Mouse (Mus musculus) CD4-positive, CD25-positive, alpha-beta regulatory T cell, adult 4 months (primary cell): Measurements from ENCODE around the gene Znrf1. TPM values are rescaled to one million over a fixed set of nuclear protein-coding genes. Genes with fewer than 3 reads are reported as not detected.
A peak's percentile ranks its signal among the peaks of the same experiment; 100 is the strongest.

Experiments used
- ATAC-seq: one replicate; pipeline ENCODE4 v1.8.0; 2017
- polyA plus RNA-seq, 2 experiments: library from polyadenylated mRNA; unstranded; fragments of 100-300 nt; shearing (Covaris generic); gene quantifications; one replicate each; pipeline ENCODE4 v1.2.1; 2017

Znrf1 gene
- polyA plus RNA-seq, 2 experiments from 2014 or later = 27.5 to 43.5 TPM

DNA sequence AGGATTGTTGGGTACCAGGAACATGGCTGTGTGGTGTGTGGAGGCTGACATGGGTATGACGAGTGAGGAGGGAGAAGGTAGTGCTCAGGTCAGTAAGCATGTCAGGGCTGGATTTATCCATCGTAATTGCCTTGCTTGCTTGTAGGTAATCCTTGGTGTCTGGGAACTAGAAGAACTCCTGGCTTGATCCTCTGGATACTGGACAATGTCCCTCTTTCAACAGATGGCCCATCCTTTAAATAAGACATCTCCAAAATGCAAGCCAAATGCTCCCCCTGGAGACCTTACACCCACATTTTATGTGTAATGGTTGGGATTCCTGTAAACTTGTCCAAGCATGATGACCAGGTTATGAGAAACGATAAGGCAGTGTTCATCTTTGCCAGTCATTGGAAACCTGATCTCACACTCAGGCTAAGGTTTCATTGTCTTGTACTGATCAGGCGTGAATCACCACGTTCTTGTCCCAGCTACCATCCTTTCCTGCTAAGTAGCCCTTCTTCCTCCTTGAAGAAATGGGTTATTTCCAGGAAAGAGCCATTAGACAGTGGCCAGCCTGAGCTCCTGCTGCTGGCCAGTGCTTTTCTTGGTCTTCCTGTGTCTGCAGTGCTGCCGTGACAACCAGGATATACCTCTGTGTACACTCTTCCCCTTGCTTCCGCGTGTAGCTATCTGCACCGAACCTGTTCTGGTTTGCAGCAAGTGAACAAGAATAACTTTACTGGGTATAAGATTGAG lies 64.0 kb downstream of the Znrf1 start:
- ATAC-seq = no peak

DNA sequence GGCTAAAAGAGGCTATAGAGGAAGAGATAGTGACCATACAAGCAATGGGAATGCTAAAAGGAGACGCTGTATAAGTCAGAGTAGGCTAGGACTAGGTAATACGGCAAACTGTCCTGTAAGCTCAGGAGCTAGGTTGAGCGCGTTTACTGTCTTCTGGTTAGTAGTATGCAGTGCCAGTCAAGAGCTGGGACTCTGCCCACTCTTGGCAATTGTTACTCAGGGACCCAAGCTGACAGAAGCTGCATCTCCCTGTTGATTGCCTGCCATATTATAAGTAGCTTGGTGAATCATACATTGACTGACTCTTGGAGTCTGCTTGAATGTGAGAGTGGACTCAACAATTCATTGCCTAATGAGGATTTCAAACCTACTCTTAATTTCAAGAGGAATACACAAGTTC lies 66.2 kb downstream of the Znrf1 start:
- ATAC-seq = no peak

DNA sequence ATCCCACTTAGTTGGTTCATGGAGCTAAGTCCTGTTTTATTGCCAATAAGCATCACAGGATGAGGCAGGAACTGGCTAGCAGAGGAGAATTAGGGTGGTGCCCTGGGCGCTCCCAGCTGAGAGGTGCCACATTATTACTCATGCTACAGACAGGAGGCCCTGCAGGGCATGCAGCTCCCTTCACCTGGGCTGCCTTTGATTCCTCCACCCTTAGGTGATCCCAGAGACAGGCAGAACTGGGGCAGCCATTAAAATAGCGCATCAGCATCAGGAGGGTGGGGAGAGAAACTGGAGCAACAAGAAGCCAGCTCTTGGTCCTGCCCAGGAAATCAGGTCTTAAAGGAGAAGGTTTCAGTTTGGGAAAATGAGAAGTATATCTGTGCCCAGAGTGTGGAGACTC lies 69.1 kb downstream of the Znrf1 start:
- ATAC-seq = no peak

DNA sequence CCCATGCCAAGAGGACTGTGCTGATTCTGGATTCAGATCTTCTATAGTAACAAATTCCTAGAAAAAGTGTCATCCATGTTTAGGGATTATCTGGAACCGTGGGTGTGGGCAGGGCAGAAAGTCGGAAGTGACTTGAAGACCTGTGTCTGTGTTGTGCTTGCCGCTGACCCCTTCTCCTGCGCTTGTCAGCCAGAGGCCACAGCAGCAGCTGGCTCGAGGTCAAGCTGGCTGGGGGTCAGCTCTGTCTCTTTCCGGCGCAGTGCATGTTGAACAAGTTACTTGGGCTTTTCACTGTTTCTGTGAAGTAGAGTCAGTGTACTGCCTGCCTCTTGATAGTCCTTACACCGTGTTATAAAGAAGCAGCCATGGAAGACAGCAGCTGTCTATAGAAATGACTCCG lies 71.1 kb downstream of the Znrf1 start:
- no peak for ATAC-seq

DNA sequence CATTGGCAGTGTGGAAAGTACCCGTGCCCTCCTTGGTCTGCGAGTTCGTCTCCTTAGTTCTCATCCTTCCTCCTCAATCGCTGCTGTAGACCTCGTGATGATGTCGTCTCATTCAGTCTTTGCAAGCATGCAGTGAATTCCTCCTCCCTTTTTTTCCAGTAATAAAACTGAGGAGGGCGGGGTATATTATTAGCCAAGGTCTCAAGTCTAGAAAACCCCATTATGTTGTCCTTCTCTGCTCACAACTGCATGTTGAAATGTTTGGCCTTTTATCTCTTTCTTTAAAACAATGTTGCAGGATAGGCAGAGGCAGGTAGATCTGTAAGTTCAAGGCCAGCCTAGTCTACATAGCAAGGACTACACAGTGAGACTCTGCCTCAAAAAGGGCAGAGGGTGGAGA lies 71.5 kb downstream of the Znrf1 start:
- no peak for ATAC-seq

DNA sequence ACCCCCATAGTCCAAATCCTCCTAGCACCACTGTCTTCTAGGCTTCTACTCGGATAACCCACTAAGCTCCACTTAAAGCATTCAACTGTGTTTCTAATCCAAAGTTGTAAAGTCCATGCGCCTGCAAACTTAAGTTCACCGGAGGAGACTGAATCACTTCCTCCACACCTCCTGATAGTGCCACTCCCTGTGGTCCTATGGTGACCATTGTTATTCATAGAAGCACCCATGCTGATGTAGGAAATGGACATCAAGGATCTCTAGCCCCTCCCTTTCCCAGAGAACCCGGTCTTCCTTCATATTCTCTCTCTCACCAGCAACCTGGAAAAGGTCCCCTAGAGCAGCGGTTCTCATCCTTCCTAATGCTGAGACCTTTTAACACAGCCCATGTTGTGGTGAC lies 77.3 kb downstream of the Znrf1 start:
- ATAC-seq = no peak

DNA sequence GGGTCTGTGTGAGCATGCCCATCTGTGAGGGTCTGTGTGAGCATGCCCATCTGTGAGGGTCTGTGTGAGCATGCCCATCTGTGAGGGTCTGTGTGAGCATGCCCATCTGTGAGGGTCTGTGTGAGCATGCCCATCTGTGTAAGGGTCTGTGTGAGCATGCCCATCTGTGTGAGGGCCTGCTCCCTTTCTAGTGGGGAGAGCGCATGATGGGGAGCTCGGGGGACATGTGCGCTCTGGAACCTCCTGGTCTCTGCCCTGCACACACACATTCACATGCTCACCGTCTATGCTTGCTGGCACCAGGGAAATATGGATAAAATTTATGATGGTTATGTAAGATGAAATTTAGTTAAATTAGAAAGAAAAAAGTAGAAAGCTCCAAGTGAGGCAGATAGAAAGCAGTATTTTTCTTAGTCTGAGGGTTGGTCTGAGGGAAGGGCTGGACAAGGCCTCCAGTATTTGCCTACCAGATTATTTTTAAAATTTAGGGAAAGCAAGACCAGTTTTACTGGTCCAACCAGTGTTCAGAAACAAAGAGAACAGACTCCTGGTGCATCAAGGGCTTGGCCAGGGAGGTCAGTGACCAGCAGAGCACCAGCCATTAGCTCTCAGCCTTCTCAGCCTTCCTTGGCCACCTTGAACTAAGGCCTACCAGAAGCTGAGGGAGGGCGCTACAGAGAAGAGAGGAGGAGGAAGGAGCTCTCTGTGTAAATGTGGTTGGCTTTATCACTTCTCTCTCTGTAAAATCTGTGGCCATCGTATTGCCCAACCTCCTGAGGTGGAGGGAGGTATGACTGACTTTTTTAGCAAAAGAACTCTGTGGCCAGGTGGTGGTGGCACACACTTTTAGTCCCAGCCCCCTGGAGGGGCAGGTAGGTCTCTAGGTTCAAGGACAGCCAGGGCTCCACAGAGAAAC lies 79.1 kb downstream of the Znrf1 start:
- no peak for ATAC-seq

DNA sequence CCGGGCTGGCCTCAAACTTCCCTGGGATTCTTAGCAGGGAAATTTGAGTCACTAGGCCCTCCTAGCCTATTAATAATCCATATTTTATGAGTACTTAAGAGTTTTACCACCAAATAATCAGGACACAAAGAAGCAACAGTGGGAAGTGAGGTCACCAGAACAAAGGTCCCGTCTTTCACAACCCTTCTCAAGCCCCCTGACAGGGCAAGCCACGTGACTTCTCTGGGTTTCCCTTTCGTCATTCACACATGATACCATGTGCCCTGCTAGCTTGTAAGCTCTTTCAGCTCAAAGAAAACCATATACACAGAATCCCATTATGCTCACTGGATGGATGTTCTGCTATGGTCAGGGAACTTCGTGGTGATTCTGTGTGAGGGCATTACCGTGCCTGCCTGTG lies 81.9 kb downstream of the Znrf1 start:
- no peak for ATAC-seq

DNA sequence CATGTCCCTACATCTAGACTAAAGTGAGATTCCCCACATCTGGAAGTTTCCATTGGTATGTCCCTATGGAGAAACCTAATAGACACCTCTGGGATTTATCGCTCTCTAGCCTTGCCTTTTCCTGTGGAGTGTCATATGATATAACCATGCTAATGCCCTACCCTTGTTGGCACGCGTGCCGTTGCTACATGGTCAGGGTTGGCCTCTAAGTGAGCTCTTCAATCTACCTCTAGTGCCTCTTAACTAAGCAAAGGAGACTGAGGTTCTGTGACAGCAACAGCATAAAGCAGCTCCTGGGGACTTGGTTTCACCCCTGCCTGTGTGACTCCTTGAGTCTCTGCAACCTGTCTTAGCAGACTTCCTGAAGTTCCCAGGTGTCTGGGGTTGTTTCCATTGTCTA lies 82.4 kb downstream of the Znrf1 start:
- ATAC-seq = no peak

DNA sequence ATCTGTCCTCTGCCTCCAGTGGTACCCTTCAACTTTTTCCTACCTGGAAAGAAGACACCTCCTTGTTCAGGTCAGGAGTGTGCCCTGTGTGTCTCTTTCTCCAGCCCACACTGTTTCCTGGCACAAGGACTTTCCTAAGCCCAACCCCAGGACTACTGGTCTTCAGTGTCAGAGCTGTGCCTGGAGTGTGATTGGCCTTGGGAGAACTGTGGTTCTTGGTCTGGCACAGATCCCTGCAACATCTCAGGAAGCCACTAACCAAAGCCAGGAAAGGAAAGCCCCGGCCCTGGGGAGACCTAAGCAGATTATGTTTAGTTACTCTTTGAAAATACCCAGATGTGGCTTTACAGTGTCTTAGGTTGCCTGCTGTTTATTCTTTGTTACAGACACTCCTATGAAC lies 84.0 kb downstream of the Znrf1 start:
- ATAC-seq = no peak

DNA sequence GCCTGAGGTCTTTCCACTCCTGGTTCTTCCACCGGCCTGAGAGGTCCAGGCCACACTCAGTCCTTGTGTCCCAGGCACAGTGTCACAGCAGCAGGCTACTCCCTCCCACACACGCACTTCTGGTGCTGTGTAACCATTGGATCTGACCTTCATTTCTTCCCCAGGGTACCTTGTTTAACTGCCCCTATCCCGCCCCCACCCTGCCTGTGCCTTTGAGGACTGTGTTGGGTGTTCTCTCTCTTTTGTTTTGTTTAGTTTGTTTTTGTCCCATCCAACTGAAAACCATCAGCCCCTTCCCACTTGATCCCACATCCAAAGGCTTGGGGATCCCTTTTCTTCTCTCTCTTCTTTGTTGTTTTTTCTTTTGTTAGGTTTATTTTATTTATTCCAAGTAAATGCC lies 86.2 kb downstream of the Znrf1 start:
- ATAC-seq = no peak

DNA sequence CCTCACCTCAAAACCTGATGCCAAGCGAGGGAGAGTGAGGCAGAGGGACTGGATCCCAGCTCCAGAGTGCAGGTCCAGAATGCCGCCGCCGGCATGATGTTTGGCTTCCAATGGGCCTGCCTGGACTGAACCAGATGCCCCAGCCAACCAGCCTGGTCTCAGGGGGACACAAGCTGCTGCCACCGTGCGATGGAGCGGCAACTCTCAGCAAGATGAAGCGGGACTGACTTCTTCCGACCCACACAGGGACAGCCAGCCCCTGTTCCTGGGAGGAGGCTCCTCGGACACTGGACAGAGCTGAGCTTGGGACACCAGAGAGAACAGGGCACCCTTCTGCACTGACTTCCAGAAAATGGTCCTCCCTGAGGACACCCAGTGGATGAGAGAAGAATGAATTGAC lies 86.7 kb downstream of the Znrf1 start:
- ATAC-seq = no peak

DNA sequence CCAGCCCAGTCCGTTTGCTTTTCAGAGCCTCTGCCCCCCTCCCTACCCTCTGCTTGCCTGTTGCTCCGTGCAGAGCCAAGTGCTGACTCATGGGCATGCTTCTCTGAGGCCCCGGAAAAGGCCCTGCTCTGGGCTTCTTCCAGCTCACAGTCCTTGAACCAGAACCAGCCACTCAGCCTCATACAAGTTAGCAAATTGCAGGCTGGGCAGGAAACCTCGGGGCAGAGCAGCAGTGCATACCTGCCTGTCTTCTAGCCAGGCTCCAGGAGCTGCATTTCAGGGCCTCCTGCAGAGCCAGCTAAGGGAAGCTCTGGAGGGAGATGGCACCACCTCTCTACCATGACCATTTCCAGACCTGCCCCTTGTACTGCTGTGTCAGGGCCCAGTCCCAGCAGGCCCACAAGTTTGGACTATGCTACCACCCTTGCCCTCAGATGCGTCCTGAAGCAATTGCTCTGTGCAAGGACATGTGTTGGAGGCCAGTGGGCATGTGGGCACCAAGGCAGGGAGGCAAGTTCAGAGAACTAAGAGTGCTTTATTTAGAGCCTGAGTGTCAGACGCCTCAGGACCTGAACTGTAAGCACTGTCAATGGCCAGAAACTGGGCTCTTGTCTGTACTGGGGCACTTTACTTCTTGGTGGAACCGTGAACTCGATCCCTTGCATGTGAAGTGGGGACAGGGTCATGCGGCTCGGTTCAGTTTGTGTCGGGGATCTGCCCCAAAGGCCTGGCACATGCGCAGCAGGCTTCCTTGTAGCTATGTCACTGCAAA lies 88.4 kb downstream of the Znrf1 start:
- ATAC-seq = peak; percentile 32

DNA sequence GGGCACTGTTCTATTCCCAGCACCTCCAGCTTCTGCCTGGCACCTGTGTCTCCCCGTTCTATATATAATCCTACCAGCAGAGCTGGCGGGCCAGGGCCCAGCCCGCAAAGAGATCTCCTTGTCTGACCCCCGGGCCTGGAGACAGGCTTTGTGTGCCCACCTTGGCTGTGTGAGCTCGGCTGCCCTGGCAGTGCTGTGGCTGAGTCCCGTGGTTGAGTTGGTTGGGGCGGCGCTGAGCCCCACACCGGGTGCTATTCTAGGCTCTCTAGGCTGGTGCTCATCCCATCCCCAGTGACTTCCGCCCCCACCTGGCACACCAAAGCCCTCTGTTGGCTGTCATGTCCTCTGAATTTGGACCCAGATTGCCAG lies 88.9 kb downstream of the Znrf1 start:
- ATAC-seq = no peak

DNA sequence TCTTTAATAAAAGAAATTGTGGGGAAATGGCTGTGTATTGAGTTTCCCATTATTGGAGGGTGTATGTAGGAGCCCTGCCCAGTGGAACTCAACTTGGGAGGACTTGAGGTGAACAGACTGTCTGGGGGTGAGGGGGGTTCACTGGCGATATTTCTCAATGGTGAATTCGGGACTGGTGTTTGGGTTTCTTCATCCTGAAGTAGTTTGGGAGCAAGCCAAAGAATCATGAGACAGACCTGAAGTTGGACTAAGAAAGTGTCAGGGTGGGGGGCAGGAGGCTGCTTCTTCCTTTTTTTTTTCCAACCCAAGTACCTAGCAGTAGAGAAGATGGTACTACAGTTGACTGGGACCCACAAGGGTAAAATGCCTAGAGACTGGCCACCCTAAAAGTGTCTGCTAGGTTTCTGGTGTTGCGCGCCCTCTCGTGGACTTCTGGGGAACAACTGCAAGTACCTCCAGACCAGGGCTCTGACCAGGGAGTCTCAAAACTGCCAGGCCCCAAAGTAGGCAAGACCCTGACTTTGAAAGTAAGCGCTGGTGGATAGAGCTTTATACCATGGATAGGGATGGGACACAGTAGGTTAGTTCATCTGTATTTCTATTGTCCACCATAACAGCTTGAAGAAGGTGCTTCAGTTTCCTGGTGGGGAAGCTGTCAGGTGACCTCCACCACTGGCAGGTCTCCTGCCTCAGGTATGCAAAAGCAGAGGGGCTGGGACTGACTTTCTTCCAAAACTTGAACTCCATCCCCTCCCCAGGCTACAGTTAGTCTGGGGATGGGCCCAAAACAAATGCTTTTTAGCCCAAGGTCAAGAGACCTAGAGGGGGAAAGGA lies 90.0 kb downstream of the Znrf1 start:
- peak; percentile 64 for ATAC-seq

DNA sequence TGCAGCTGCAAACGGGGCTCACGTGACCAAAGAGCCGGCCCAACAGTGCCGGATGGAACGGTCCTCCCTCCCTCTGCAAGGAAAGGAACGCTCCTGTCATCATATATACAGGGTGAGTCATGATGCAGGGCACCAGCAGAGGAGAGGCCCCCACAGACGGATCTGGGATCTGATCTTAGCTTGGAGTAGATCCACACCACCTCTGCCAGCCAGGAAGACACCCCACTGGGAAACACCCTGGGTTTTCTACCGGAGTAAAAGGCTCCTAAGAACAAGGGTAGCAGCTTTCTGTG lies 90.6 kb downstream of the Znrf1 start:
- ATAC-seq = no peak

DNA sequence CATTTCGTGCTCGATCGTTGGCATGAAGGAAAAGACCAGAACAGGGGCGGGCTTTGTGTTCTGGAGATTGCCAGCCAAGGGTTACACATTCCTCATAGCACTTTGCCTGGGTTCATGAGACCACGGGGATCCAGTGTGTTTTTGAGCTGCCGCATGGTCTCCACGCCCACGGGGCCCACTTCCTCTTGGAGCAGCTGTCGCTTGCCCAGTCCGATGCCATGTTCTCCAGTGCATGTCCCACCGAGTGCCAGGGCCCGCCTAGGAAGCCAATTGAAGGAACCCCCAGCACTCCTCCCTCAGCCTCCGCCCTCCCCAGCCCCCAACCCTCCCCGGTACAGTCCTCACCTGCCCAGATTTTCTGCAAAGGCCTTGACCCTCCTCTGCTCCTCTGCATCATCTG lies 91.0 kb downstream of the Znrf1 start:
- no peak for ATAC-seq

DNA sequence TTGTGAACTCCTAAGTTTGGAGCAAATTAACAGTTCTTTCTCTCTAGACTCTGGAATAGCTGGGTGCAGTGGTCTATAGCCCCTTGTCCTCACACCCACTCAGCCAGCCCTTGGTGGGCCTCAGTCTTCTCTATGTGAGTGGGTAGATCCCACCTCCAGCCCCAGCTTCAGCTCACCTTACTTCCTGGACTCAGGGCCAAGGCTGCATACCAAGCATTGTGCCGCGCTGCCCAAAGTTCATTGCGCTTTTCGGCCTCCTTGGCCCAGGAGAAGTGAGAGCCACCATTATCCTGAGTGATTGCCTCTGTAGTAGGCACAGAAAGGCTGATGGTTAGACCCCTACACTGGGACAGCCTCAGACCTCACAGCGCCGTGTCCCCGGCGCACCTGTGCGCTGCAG lies 92.0 kb downstream of the Znrf1 start:
- no peak for ATAC-seq

DNA sequence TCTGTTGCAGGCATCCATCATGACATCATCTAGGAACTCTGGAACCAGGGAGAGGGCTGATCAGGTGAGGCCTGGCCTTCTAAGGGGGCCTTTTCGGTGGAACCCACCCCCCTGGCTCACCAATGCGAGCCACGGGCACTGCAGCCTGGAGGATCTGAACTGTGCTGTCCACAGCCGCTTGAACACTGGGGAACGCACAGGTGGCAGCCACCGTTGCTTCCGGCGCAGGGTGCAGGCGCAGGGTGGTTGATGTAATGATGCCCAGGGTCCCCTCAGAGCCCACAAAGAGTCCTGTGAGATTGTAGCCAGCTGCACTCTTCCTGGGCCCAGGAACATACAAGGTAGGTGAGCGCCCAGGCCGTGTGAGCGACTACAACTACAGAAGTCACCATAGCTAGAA lies 92.5 kb downstream of the Znrf1 start:
- ATAC-seq = no peak

DNA sequence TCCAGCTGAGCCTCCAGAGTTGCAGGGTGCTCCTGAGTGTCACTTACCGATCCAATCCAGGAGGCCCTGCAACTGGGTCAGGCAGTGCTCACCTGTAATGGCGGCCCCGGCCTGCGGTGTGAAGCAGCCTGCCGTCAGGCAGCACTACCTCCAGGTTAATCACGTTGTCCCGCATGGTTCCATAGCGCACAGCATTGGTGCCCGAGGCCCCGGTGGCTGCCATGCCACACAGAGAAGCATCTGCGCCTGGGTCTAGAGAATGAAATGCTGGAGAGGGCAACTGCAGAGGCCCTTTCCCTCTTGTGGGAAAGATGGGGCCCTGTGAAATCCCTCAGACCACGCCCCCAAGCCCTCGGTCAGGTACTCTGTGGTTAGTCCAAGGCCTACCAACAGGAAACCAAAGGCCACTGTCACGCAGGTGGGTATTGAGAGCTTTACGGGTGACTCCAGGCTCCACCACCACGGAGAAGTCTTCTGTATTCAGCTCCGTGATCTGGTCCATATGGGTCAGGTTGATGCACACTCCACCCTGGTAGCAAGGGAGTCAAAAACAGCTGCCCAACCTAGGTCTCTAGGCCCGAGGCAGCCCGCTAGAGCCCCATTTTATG lies 93.1 kb downstream of the Znrf1 start:
- ATAC-seq = no peak

DNA sequence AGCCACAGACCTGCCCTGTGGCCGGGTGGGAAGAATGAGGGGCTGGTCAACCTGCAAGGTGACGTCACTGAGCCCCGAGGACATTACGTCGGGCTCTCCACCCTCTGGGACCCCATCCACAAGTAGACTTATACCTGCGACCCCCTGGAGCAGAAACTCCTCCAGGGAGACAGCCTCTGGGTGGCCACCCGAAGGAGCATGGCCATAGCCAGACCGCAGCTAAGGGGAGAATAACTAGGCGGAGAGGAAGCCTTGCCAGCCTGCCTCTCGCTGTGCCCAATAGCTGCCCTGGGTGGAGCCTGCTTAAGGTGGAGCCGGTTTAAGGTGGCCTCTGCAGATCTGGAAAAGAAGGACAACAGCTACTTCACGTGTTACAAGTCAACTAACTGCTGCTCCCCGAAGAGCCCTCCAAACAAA lies 94.2 kb downstream of the Znrf1 start, which contains the start of gene Ldhd:
Ldhd (minus strand) TSS at position 270 of the 417 bp plus-strand sequence.
- peak; percentile 38 for ATAC-seq

DNA sequence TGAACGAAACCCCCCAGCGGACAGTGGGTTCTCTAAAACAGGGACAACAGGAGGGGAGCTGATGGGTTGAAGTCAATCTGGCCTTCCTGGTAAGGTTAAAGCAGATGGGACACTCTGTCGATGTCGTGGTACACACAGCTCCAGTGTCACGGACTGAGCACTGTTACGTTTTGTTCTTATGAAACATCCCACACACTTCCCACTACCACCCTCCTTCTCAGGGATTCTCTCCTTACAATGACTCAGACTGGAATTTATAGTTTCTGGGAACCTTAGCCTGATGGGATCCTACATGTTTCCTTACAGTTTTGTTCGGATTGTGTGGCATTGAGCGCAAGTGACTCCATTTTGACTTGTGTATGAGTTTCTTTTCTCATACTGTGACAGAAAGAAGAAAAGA lies 95.7 kb downstream of the Znrf1 start:
- ATAC-seq = no peak
